In genomic region chr5:53289438-53289837, GRCm38 (mm10) we compare ENCODE assay signal across 16 mouse cellular contexts.
"Had no signal": no experiment of that assay in that cellular context is flagged by ENCODE, and none has a peak within 500 bp of the region (broad histone marks: within the 10 kb centered on the region; RNA-seq: fewer than 3 reads in every experiment).

No protein-coding gene starts in this region.

- DNase-seq: kidney, adult 9 months; kidney, postnatal 36 days; lung, adult 2 months; lung, postnatal 36 days; right cerebral cortex, postnatal 4 days; spleen, adult 18-20 months; thymus, postnatal 36 days had no signal

- ATAC-seq: intestine, postnatal 0 days; lung, postnatal 0 days had no signal

- H3K9ac ChIP-seq: liver, embryonic 15.5 days; midbrain, embryonic 12.5 days had no signal

- H3K4me3 ChIP-seq: layer of hippocampus, adult 2 months; limb, embryonic 10.5 days; liver, embryonic 15.5 days; megakaryocyte, embryonic 14.5 days; midbrain, embryonic 12.5 days had no signal

- H3K36me3 ChIP-seq: limb, embryonic 10.5 days; liver, embryonic 15.5 days; midbrain, embryonic 12.5 days had no signal

- H3K4me2 ChIP-seq: liver, embryonic 11.5 days; liver, embryonic 15.5 days; midbrain, embryonic 12.5 days had no signal

- H3K4me1 ChIP-seq: liver, embryonic 15.5 days; megakaryocyte, embryonic 14.5 days had no signal

- H3K27ac ChIP-seq: kidney, postnatal 0 days; layer of hippocampus, adult 2 months; limb, embryonic 10.5 days; liver, embryonic 15.5 days; midbrain, embryonic 12.5 days had no signal

- H3K9me3 ChIP-seq: limb, embryonic 10.5 days; liver, embryonic 15.5 days; midbrain, embryonic 12.5 days had no signal

- H3K27me3 ChIP-seq: liver, embryonic 15.5 days; midbrain, embryonic 12.5 days had no signal
